22 mouse cellular contexts compared by ENCODE assay signal in the genomic region with DNA sequence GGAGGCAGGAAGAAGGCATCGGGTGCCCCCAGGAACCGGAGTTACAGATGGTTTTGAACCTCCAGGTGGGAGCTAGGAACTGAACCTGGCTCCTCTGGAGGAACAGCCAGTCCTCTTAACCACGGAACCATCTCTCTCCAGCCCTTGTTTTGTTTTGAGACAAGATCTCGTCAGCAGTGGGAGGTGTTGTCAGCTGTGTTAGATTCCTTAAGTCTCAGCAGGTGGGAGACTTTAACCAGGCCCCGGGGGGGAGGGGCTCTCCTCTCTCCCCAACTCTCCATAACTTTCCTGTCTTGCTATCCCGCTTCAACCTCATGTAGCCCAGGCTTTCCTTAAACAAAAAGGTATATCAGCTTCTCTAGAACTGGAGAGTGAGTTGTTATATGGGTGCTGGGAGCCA. TPM values are rescaled to one million over a fixed set of nuclear protein-coding genes. Genes with fewer than 3 reads are reported as not detected.
"Had no signal": no experiment of that assay in that cellular context is flagged by ENCODE, and none has a peak within 500 bp of the region (broad histone marks: within the 10 kb centered on the region; RNA-seq: fewer than 3 reads in every experiment).

No protein-coding gene starts in this region.

- H3K27me3 ChIP-seq: liver, embryonic 15.5 days; lung, embryonic 15.5 days; midbrain, embryonic 13.5 days; midbrain, embryonic 15.5 days; neural tube, embryonic 12.5 days had no signal

- H3K4me2 ChIP-seq: liver, embryonic 15.5 days; lung, embryonic 15.5 days; midbrain, embryonic 13.5 days; midbrain, embryonic 15.5 days; neural tube, embryonic 12.5 days had no signal

- H3K27ac ChIP-seq: liver, embryonic 15.5 days; lung, embryonic 15.5 days; macrophage; midbrain, embryonic 13.5 days; midbrain, embryonic 15.5 days; neural tube, embryonic 12.5 days had no signal

- H3K36me3 ChIP-seq: liver, embryonic 15.5 days; lung, embryonic 15.5 days; midbrain, embryonic 13.5 days; midbrain, embryonic 15.5 days; neural tube, embryonic 12.5 days had no signal

- ATAC-seq: liver, postnatal 0 days; midbrain, embryonic 13.5 days; midbrain, embryonic 15.5 days had no signal

- H3K4me3 ChIP-seq: liver, embryonic 15.5 days; lung, embryonic 15.5 days; midbrain, embryonic 13.5 days; midbrain, embryonic 15.5 days; neural tube, embryonic 12.5 days had no signal

- H3K9me3 ChIP-seq: liver, embryonic 15.5 days; lung, embryonic 15.5 days; megakaryocyte, embryonic 14.5 days; midbrain, embryonic 13.5 days; midbrain, embryonic 15.5 days; neural tube, embryonic 12.5 days had no signal

- H3K4me1 ChIP-seq: liver, embryonic 15.5 days; lung, embryonic 15.5 days; midbrain, embryonic 15.5 days had no signal

- H3K9ac ChIP-seq: liver, embryonic 15.5 days; liver, postnatal 0 days; lung, embryonic 15.5 days; midbrain, embryonic 13.5 days; midbrain, embryonic 15.5 days; neural tube, embryonic 12.5 days had no signal

- DNase-seq: liver, postnatal 0 days; right cerebral cortex, adult 18-20 months; right cerebral cortex, postnatal 25 days; right cerebral cortex, postnatal 4 days; spleen, adult 18-20 months; thymus, adult 18-20 months; thymus, postnatal 14 days; thymus, postnatal 36 days had no signal

RNA-seq across cellular contexts. Expression of a gene that starts 2.3 kb away (rescaled TPM):
- total RNA-seq: megakaryocyte progenitor cell, adult 5-6 weeks; monocyte, adult 5-6 weeks; neutrophil, adult 5-6 weeks had no signal
- polyA plus RNA-seq: liver, embryonic 15.5 days; liver, postnatal 0 days; lung, adult 2 months; macrophage; midbrain, embryonic 13.5 days; midbrain, embryonic 15.5 days; neural tube, embryonic 12.5 days; stomach, embryonic 14.5 days had no signal

RNA-seq across cellular contexts. Expression of a gene that starts 12.2 kb away (rescaled TPM):
- total RNA-seq: midbrain, postnatal 0 days; monocyte, adult 5-6 weeks; neutrophil, adult 5-6 weeks had no signal
- polyA plus RNA-seq: macrophage; midbrain, embryonic 13.5 days; midbrain, embryonic 15.5 days; midbrain, postnatal 0 days; neural tube, embryonic 12.5 days; neural tube, embryonic 14.5 days had no signal

RNA-seq across cellular contexts. Expression of a gene that starts 56.2 kb away (rescaled TPM):
- total RNA-seq: megakaryocyte progenitor cell, adult 5-6 weeks; monocyte, adult 5-6 weeks; neutrophil, adult 5-6 weeks had no signal
- polyA plus RNA-seq: liver, postnatal 0 days had no signal
